Mouse (Mus musculus) limb, embryonic 12.5 days (tissue): ENCODE measurements around the gene Tbc1d16. TPM values are rescaled to one million over a fixed set of nuclear protein-coding genes. Genes with fewer than 3 reads are reported as not detected.

Source experiments
- ATAC-seq: fragments of 200-750 bp; cut with Nextera tagmentation; 2 replicates; pipeline ENCODE4 v1.8.0; 2017; ENCODE audit warnings: low read depth, moderate TSS enrichment; ENCODE audit not compliant: insufficient number of reproducible peaks, insufficient read depth, low FRiP score, low TSS enrichment
- H3K27ac ChIP-seq: fragments of 300-500 bp; sonication (generic); 2 replicates; pipeline ENCODE4 v1.5.1; 2016; ENCODE audit warnings: mild to moderate bottlenecking, moderate library complexity
- H3K27me3 ChIP-seq: fragments of 300-500 bp; sonication (generic); 2 replicates; pipeline ENCODE4 v1.6.1; 2016; ENCODE audit warnings: mild to moderate bottlenecking, moderate library complexity
- H3K36me3 ChIP-seq: fragments of 300-500 bp; sonication (generic); 2 replicates; pipeline ENCODE4 v1.6.1; 2016; ENCODE audit warnings: mild to moderate bottlenecking, moderate library complexity
- H3K4me1 ChIP-seq: fragments of 300-500 bp; sonication (generic); replicated peaks from 2 replicates; pipeline ENCODE4 v1.6.1; 2016
- H3K4me2 ChIP-seq: fragments of 300-500 bp; sonication (generic); 2 replicates; pipeline ENCODE4 v1.6.1; 2016; ENCODE audit warnings: mild to moderate bottlenecking, moderate library complexity
- H3K4me3 ChIP-seq: fragments of 300-500 bp; sonication (generic); replicated peaks from 2 replicates; pipeline ENCODE4 v1.5.1; 2016; ENCODE audit warnings: mild to moderate bottlenecking
- H3K9ac ChIP-seq: fragments of 300-500 bp; sonication (generic); replicated peaks from 2 replicates; pipeline ENCODE4 v1.6.1; 2016; ENCODE audit warnings: mild to moderate bottlenecking, moderate library complexity
- H3K9me3 ChIP-seq: fragments of 300-500 bp; sonication (generic); 2 replicates; pipeline ENCODE4 v1.6.1; 2016; ENCODE audit warnings: mild to moderate bottlenecking, moderate library complexity
- WGBS: fragments of 180-500 bp; shearing (Covaris S2); methylation state at CpG from one replicate; pipeline ENCODE4 v1.1.7; 2016; 5-methylcytosine and 5-hydroxymethylcytosine counted together
- polyA plus RNA-seq: library from polyadenylated mRNA; unstranded; fragments of >200 nt; fragmentation: Nextera tagmentation; extraction: Ambion mirVana; gene quantifications from 2 replicates; pipeline ENCODE4 v1.2.1, GENCODE M21; 2016

Tbc1d16 gene
- polyA plus RNA-seq, 1 experiment from 2014 or later, result 22.2 TPM

- peaks cover 77% of the 10 kb centered on the region for H3K4me1 ChIP-seq
These were observed 12.3 kb downstream of the Tbc1d16 start for GRCm38 (mm10) chr11:119215905-119216507.

GRCm38 (mm10) chr11:119215038-119215904, 13.0 kb downstream of the Tbc1d16 start:
- peak overlapping the region; percentile 80 for H3K27ac ChIP-seq
- WGBS, result 15% methylated on average over 18 of the region's 18 CpGs
- peak overlapping the region; percentile 31 for H3K9ac ChIP-seq
- peak; percentile 34; the same call in 1 of the 2 replicates for ATAC-seq
- H3K36me3 ChIP-seq, result peaks cover 19% of the 10 kb centered on the region
- H3K4me3 ChIP-seq, result no peak overlapping the region; the same call in 1 of the 2 replicates
- no peaks in the 10 kb centered on the region for H3K9me3 ChIP-seq
- peaks cover 77% of the 10 kb centered on the region for H3K4me1 ChIP-seq
- peak overlapping the region; percentile 29 for H3K4me2 ChIP-seq
- no peaks in the 10 kb centered on the region for H3K27me3 ChIP-seq

More at GRCm38 (mm10) chr11:119215905-119216507, 12.3 kb downstream of the Tbc1d16 start:
- Histone ChIP-seq H3K36me3 (peaks cover 14% of the 10 kb centered on the region), H3K9me3 (no peaks in the 10 kb centered on the region), H3K4me2 (peak overlapping the region; percentile 29; the same call in 1 of the 2 replicates), H3K9ac (no peak overlapping the region), H3K4me3 (no peak overlapping the region), H3K27ac (peak overlapping the region; percentile 80), H3K27me3 (no peaks in the 10 kb centered on the region)
- 62% methylated on average over 9 of the region's 9 CpGs for WGBS
- ATAC-seq, result no peak

- 63% methylated on average over 19 of the region's 19 CpGs for WGBS
- ATAC-seq, result no peak
- Histone ChIP-seq H3K36me3 (peaks cover 30% of the 10 kb centered on the region), H3K4me1 (peaks cover 68% of the 10 kb centered on the region), H3K27ac (no peak overlapping the region), H3K27me3 (no peaks in the 10 kb centered on the region), H3K4me2 (no peak overlapping the region), H3K9ac (no peak overlapping the region), H3K9me3 (no peaks in the 10 kb centered on the region), H3K4me3 (no peak overlapping the region)
These were observed 15.0 kb downstream of the Tbc1d16 start for GRCm38 (mm10) chr11:119213166-119213885.

GRCm38 (mm10) chr11:119211604-119212309, 16.5 kb downstream of the Tbc1d16 start:
- H3K27me3 ChIP-seq, result no peaks in the 10 kb centered on the region
- no peak overlapping the region for H3K9ac ChIP-seq
- H3K4me2 ChIP-seq, result 0 out of 2 replicates have a peak overlapping the region, but pooled peaks have one; percentile 10
- no peaks in the 10 kb centered on the region for H3K9me3 ChIP-seq
- 39% methylated on average over 21 of the region's 21 CpGs for WGBS
- no peak overlapping the region for H3K4me3 ChIP-seq
- peaks cover 40% of the 10 kb centered on the region for H3K36me3 ChIP-seq
- no peak for ATAC-seq
- H3K27ac ChIP-seq, result peak overlapping the region; percentile 69
- H3K4me1 ChIP-seq, result peaks cover 60% of the 10 kb centered on the region

GRCm38 (mm10) chr11:119210321-119211100, 17.8 kb downstream of the Tbc1d16 start:
- H3K36me3 ChIP-seq, result peaks cover 49% of the 10 kb centered on the region
- ATAC-seq, result no peak
- H3K9me3 ChIP-seq, result no peaks in the 10 kb centered on the region
- no peaks in the 10 kb centered on the region for H3K27me3 ChIP-seq
- H3K4me2 ChIP-seq, result no peak overlapping the region
- H3K9ac ChIP-seq, result no peak overlapping the region
- WGBS, result 70% methylated on average over 32 of the region's 32 CpGs
- no peak overlapping the region for H3K4me3 ChIP-seq
- peaks cover 48% of the 10 kb centered on the region for H3K4me1 ChIP-seq
- no peak overlapping the region for H3K27ac ChIP-seq

GRCm38 (mm10) chr11:119209371-119210025, 18.8 kb downstream of the Tbc1d16 start:
- Histone ChIP-seq H3K4me2 (no peak overlapping the region), H3K4me1 (peaks cover 38% of the 10 kb centered on the region)
- 77% methylated on average over 10 of the region's 10 CpGs for WGBS

GRCm38 (mm10) chr11:119208870-119209370, 19.4 kb downstream of the Tbc1d16 start:
- Histone ChIP-seq H3K9ac (no peak overlapping the region), H3K36me3 (peaks cover 56% of the 10 kb centered on the region), H3K4me3 (no peak overlapping the region), H3K27me3 (no peaks in the 10 kb centered on the region), H3K9me3 (no peaks in the 10 kb centered on the region), H3K27ac (no peak overlapping the region), H3K4me2 (no peak overlapping the region), H3K4me1 (peaks cover 32% of the 10 kb centered on the region)
- 95% methylated on average over 20 of the region's 20 CpGs for WGBS
- no peak for ATAC-seq

More at GRCm38 (mm10) chr11:119209371-119210025, 18.8 kb downstream of the Tbc1d16 start:
- H3K27me3 ChIP-seq, result no peaks in the 10 kb centered on the region
- no peaks in the 10 kb centered on the region for H3K9me3 ChIP-seq
- peaks cover 54% of the 10 kb centered on the region for H3K36me3 ChIP-seq
- no peak for ATAC-seq
- H3K4me3 ChIP-seq, result no peak overlapping the region
- H3K27ac ChIP-seq, result no peak overlapping the region
- H3K9ac ChIP-seq, result 0 out of 2 replicates have a peak overlapping the region, but pooled peaks have one; percentile 2

- Histone ChIP-seq H3K4me2 (no peak overlapping the region), H3K9ac (no peak overlapping the region), H3K9me3 (no peaks in the 10 kb centered on the region), H3K27ac (no peak overlapping the region), H3K4me1 (peaks cover 23% of the 10 kb centered on the region), H3K4me3 (no peak overlapping the region), H3K36me3 (peaks cover 62% of the 10 kb centered on the region), H3K27me3 (no peaks in the 10 kb centered on the region)
- 87% methylated on average over 6 of the region's 6 CpGs for WGBS
- ATAC-seq, result no peak
These were observed 20.3 kb downstream of the Tbc1d16 start for GRCm38 (mm10) chr11:119207986-119208385.

GRCm38 (mm10) chr11:119206562-119206961, 21.7 kb downstream of the Tbc1d16 start:
- H3K9me3 ChIP-seq, result no peaks in the 10 kb centered on the region
- WGBS, result 33% methylated on average over 5 of the region's 5 CpGs
- H3K4me2 ChIP-seq, result no peak overlapping the region
- H3K27me3 ChIP-seq, result no peaks in the 10 kb centered on the region
- H3K4me1 ChIP-seq, result peaks cover 9% of the 10 kb centered on the region
- H3K9ac ChIP-seq, result no peak overlapping the region
- no peak for ATAC-seq
- peaks cover 73% of the 10 kb centered on the region for H3K36me3 ChIP-seq
- no peak overlapping the region for H3K27ac ChIP-seq
- H3K4me3 ChIP-seq, result no peak overlapping the region
